Mouse (Mus musculus) ES-E14 (cell line): ENCODE data around the gene Abcc10.

Source experiments
- CHD2 ChIP-seq: IDR thresholded peaks from 2 replicates; pipeline ENCODE4 v1.6.1; 2014; ENCODE audit warnings: mild to moderate bottlenecking, low read depth, low read length, inconsistent platforms
- MAFK ChIP-seq: IDR thresholded peaks from 2 replicates; pipeline ENCODE4 v1.6.1; 2014; ENCODE audit warnings: mild to moderate bottlenecking, low read depth, low read length, inconsistent platforms; ENCODE audit not compliant: insufficient read depth
- ZC3H11A ChIP-seq: IDR thresholded peaks from 2 replicates; pipeline ENCODE4 v1.6.1; 2012; ENCODE audit warnings: low read depth, mild to moderate bottlenecking, inconsistent platforms, low read length, borderline replicate concordance

GRCm38 (mm10) chr17:46284653-46285052 is 43.5 kb downstream of the Abcc10 start:
- TF ChIP-seq ZC3H11A (no peak), MAFK (no peak), CHD2 (no peak)
